Mouse (Mus musculus) kidney, postnatal 14 days (tissue): ENCODE measurements at regions not wholly inside any gene's neighbourhood (a gene's known extent, or its start where the extent isn't known, plus 50 kb on each side); places are given as distances from the start of the nearest gene placed in this dataset.
"Not testable (repeated sequence)": the region's sequence is repeated elsewhere in the genome, so short reads cannot be mapped to it uniquely, and the experiment has no call there.

Source experiments
- DNase-seq: peaks from one replicate; pipeline ENCODE4 v3.0.0; 2022; ENCODE audit warnings: mixed read lengths

GRCm38 (mm10) chr3:40405095-40405948 lies 125.8 kb upstream of the Intu start:
- no peak for DNase-seq

GRCm38 (mm10) chr3:40405949-40406236 lies 125.2 kb upstream of the Intu start:
- DNase-seq, result no peak

- peak; percentile 67 for DNase-seq
These were observed 122.1 kb upstream of the Intu start for GRCm38 (mm10) chr3:40408921-40409488.

- DNase-seq, result peak; percentile 16
These were observed 120.3 kb upstream of the Intu start for GRCm38 (mm10) chr3:40410749-40411310.

- not testable (repeated sequence) for DNase-seq
These were observed 105.8 kb upstream of the Intu start for GRCm38 (mm10) chr3:40425183-40425844.

- no peak for DNase-seq
These were observed 105.0 kb upstream of the Intu start for GRCm38 (mm10) chr3:40426070-40426469.

GRCm38 (mm10) chr3:40428021-40428420 lies 103.1 kb upstream of the Intu start:
- DNase-seq, result peak; percentile 26

GRCm38 (mm10) chr3:40438251-40438650 lies 92.8 kb upstream of the Intu start:
- no peak for DNase-seq

- peak; percentile 9 for DNase-seq
These were observed 89.7 kb upstream of the Intu start for GRCm38 (mm10) chr3:40441092-40442036.

- DNase-seq, result peak; percentile 62
These were observed 87.1 kb upstream of the Intu start for GRCm38 (mm10) chr3:40443788-40444595.

GRCm38 (mm10) chr3:40452958-40453357 lies 78.1 kb upstream of the Intu start:
- DNase-seq, result no peak

- DNase-seq, result no peak
These were observed 77.5 kb upstream of the Intu start for GRCm38 (mm10) chr3:40453552-40453951.

- no peak for DNase-seq
These were observed 75.0 kb upstream of the Intu start for GRCm38 (mm10) chr3:40456070-40456469.

GRCm38 (mm10) chr3:40458490-40458889 lies 72.6 kb upstream of the Intu start:
- no peak for DNase-seq

GRCm38 (mm10) chr3:40463446-40463845 lies 67.6 kb upstream of the Intu start:
- DNase-seq, result no peak

GRCm38 (mm10) chr3:40470101-40470500 lies 61.0 kb upstream of the Intu start:
- no peak for DNase-seq

- no peak for DNase-seq
These were observed 58.3 kb upstream of the Intu start for GRCm38 (mm10) chr3:40472766-40473165.

GRCm38 (mm10) chr3:40480258-40480951 lies 50.7 kb upstream of the Intu start:
- no peak for DNase-seq
